Mouse (Mus musculus) heart, embryonic 10.5 days (tissue): ENCODE measurements around the gene Actn1. TPM values are rescaled to one million over a fixed set of nuclear protein-coding genes. Genes with fewer than 3 reads are reported as not detected.
A peak's percentile ranks its signal among the peaks of the same experiment; 100 is the strongest.

Source experiments
- DNase-seq: peaks from one replicate; pipeline ENCODE4 v3.0.0-alpha.2; 2017; ENCODE audit warnings: low spot score
- H3K27ac ChIP-seq: fragments of 300-500 bp; sonication (generic); 2 replicates; pipeline ENCODE4 v1.5.1; 2016; ENCODE audit warnings: mild to moderate bottlenecking
- H3K27me3 ChIP-seq: fragments of 300-500 bp; sonication (generic); 2 replicates; pipeline ENCODE4 v1.6.1; 2016; ENCODE audit warnings: mild to moderate bottlenecking; ENCODE audit not compliant: poor library complexity, insufficient read depth, severe bottlenecking
- H3K36me3 ChIP-seq: fragments of 300-500 bp; sonication (generic); 2 replicates; pipeline ENCODE4 v1.6.1; 2016; ENCODE audit warnings: mild to moderate bottlenecking, moderate library complexity
- H3K4me1 ChIP-seq: fragments of 300-500 bp; sonication (generic); 2 replicates; pipeline ENCODE4 v1.6.1; 2016; ENCODE audit warnings: mild to moderate bottlenecking
- H3K4me3 ChIP-seq: fragments of 300-500 bp; sonication (generic); 2 replicates; pipeline ENCODE4 v1.5.1; 2016; ENCODE audit warnings: mild to moderate bottlenecking, moderate library complexity
- H3K9me3 ChIP-seq: fragments of 300-500 bp; sonication (generic); 2 replicates; pipeline ENCODE4 v1.6.1; 2016; ENCODE audit warnings: mild to moderate bottlenecking, moderate library complexity
- whole genome bisulfite sequencing: fragments of 180-500 bp; shearing (Covaris S2); methylation state at CpG from one replicate; pipeline ENCODE4 v1.1.7; 2016; 5-methylcytosine and 5-hydroxymethylcytosine counted together
- polyA plus RNA-seq: library from polyadenylated mRNA; unstranded; fragments of >200 nt; fragmentation: Nextera tagmentation; extraction: Ambion mirVana; gene quantifications from 2 replicates; pipeline ENCODE4 v1.2.1, GENCODE M21; 2016

Gene Actn1
- polyA plus RNA-seq, 1 experiment from 2014 or later: 67.8 TPM

DNA sequence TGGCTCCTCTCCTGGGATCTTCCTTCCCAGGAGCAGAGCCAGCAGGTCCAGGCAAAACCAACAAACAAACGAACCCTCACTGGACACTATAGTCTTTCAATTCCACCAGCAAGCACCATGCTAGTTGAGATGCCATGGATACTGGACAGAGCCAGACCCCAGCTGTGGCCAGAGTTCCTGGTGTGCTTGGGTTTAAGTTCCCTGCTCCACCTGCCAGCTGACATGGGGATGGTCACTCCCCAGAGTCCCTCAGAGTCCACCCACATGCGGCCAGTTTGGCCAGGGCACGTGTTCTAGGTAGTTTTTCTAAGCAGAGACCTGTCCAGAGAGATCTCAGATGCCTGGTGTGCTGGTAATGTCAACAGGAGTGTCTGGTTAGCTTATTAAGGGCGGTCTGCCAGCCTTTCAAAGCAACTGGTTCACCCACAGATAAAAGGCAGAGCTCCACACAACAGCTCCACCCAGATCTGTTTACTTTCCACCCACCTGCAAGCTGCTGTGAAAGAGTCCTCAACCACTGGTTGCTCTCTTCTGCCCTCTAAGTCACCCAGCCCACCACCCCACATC, 42.0 kb downstream of the Actn1 start:
- H3K27ac ChIP-seq: peak overlapping the region; percentile 62

DNA sequence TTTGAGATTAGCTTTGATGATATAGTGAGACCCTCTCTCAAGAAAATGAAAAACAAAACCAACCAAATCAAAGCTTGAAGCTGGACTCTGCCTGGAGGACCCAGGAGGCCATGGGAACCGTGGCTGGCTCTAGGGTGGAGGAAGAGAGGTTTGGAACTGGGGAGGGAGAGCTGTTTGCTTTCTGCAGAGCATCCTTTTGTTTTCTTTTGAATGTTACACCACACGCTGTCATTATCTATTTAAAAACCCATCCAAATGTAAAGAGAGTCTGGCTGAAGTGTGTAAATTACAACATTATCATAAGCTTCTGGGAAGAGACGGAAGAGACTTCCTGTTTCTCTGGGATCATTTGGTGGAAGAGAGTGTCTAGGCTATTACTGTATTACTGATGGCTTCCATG, 43.1 kb downstream of the Actn1 start:
- peaks cover 11% of the 10 kb centered on the region for H3K36me3 ChIP-seq
- no peaks in the 10 kb centered on the region for H3K27me3 ChIP-seq
- 58% methylated on average over 3 of the region's 3 CpGs for WGBS
- no peaks in the 10 kb centered on the region for H3K9me3 ChIP-seq
- DNase-seq: no peak
- peak overlapping the region; percentile 87 for H3K27ac ChIP-seq
- no peak overlapping the region for H3K4me3 ChIP-seq
- peaks cover 94% of the 10 kb centered on the region for H3K4me1 ChIP-seq

More for the DNA sequence above, 42.0 kb downstream of the Actn1 start:
- 71% methylated on average over 4 of the region's 4 CpGs for WGBS
- DNase-seq: no peak
- Histone ChIP-seq H3K4me1 (peaks cover 94% of the 10 kb centered on the region), H3K9me3 (no peaks in the 10 kb centered on the region), H3K36me3 (peaks cover 15% of the 10 kb centered on the region), H3K27me3 (no peaks in the 10 kb centered on the region), H3K4me3 (no peak overlapping the region)

DNA sequence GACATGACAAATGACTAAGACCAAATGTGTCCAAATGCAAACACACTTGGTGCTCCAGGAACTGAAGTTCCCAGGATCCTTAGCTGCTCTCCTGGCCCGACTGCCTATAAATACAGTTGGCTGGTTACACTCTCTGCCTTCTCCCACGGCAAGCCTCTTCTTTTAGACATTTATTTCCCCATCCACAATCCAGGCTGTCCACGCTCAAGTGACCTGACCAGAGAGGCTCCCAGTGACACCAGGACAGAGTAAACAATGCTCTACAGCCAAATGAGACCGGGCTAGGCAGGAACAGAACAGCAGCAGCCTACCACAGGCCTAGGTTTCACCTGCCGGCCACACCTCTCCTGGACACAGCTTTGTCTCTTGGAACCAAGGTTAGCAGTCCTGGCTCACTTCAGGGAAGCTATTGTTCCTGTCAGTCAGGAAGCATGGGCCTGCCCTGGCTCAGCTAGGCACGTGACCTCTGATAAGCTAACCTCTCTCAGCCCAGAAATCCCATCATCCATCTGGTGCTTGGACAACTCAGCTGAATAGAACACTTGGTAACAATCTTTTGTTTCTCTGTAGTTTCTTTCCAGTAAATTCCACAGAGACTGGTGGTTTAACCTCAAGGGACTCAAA, 43.8 kb downstream of the Actn1 start:
- DNase-seq: no peak
- Histone ChIP-seq H3K36me3 (peaks cover 13% of the 10 kb centered on the region), H3K9me3 (no peaks in the 10 kb centered on the region), H3K27me3 (no peaks in the 10 kb centered on the region), H3K4me3 (no peak overlapping the region), H3K4me1 (peaks cover 94% of the 10 kb centered on the region), H3K27ac (peak overlapping the region; percentile 87)
- WGBS: 30% methylated on average over 6 of the region's 6 CpGs

DNA sequence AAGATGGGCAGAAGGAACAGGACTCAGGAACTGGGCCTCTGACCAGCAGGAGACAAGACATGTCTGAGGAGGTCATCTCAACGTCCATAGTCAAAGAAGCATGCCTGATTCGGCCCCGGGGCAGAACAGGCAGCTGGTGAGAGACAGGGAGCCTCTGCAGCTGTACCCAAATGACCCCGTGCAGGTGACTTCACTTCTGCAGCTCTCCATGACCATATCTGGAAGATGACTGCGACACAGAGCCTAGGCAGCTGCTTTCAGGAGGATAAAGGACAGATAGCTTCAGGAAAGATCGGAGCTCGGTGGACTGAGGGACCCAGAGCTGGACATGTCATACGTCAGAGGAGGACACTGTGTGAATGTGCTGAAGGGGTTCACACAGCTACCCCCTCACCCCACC, 46.4 kb downstream of the Actn1 start:
- Histone ChIP-seq H3K36me3 (peaks cover 17% of the 10 kb centered on the region), H3K4me1 (peaks cover 95% of the 10 kb centered on the region), H3K4me3 (no peak overlapping the region), H3K9me3 (no peaks in the 10 kb centered on the region), H3K27me3 (no peaks in the 10 kb centered on the region), H3K27ac (peak overlapping the region; percentile 69)
- no peak for DNase-seq
- WGBS: 36% methylated on average over 8 of the region's 8 CpGs

DNA sequence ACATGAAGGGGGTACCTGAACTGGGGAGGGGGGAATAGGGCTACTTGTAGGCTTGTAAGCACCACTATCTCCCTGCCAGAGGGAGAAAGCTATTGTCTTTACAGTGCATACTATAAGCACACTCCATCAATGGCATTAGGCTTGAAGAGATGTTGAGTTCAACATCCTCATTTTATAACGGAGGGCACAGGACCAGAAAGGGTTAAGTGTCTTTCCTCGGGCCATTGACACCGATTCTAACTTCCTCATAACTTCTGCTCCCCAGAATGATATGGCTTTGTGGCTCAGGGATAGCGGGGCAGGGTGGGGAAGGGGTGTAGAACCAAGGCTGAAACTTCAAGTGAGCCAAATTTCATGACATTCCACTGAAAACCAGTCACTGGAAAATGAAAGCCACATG, 46.9 kb downstream of the Actn1 start:
- H3K27me3 ChIP-seq: no peaks in the 10 kb centered on the region
- peak overlapping the region; percentile 69 for H3K27ac ChIP-seq
- peaks cover 95% of the 10 kb centered on the region for H3K4me1 ChIP-seq
- 56% methylated on average over 4 of the region's 4 CpGs for WGBS
- no peaks in the 10 kb centered on the region for H3K9me3 ChIP-seq
- DNase-seq: no peak
- no peak overlapping the region for H3K4me3 ChIP-seq
- H3K36me3 ChIP-seq: peaks cover 22% of the 10 kb centered on the region

DNA sequence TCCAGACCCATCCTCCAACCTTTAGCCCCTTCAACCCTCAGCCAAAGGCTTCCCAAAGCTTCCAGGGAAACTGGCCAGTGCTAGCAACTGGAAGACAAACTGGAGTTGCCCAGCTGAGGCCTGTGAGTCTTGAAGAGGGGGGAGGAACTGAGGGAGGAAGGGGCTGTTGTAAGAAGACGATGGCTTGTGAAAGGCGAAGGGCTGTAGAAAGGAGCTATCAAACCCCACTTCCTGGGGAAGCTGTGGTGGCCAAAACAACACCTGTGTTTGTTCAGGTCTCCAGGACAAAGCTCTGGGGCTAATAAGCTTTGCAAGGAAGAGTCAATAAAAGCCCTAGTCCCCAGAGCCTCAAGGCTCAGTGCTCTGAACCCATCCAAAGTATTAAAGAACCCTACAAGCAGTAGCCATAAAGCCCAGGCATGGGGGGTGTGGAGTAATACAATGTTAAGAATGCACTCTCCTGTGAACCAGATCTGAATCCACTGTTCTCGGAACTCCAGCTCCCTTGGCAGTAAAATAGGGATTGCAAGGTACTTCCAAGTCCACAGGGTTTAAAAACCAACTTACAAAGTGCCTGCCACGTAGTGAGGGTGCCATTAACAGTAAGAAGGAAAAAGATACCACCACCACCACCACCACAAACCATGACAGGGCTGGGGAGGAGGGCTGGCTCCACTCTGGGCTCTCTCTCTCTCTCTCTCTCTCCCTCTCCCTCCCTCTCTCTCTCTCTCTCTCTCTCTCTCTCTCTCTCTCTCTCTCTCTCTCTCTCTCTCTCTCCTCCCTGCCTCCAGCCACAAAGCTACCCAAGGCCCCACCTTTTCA, 49.2 kb downstream of the Actn1 start:
- Histone ChIP-seq H3K9me3 (no peaks in the 10 kb centered on the region), H3K27ac (peak overlapping the region; percentile 89), H3K4me1 (peaks cover 80% of the 10 kb centered on the region), H3K4me3 (no peak overlapping the region), H3K27me3 (no peaks in the 10 kb centered on the region), H3K36me3 (peaks cover 41% of the 10 kb centered on the region)
- DNase-seq: no peak
- WGBS: 44% methylated on average over 4 of the region's 4 CpGs

DNA sequence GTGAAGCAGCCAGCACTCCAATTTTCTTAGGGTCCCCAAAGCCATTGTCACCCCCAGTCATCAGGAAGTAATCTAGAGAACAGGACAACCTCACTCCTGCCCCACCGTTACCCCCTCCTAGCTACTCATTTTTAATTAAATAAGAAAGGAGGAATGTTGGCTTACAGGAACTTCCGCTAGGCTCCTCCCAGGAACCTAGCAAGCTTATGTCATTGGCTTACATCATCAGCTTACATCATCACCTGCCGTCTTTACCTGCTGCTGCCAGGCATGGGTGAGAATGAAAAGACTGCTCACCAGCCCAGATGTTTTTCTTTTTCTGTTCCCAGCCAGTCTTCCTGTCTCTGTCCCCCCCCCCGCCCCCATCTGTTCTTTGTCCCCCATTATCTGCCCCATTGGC, 50.3 kb downstream of the Actn1 start:
- Histone ChIP-seq H3K4me1 (peaks cover 72% of the 10 kb centered on the region), H3K27ac (peak overlapping the region; percentile 89), H3K27me3 (no peaks in the 10 kb centered on the region), H3K9me3 (no peaks in the 10 kb centered on the region), H3K4me3 (no peak overlapping the region), H3K36me3 (peaks cover 52% of the 10 kb centered on the region)
- DNase-seq: no peak
- WGBS: 68% methylated on average over 4 of the region's 4 CpGs

DNA sequence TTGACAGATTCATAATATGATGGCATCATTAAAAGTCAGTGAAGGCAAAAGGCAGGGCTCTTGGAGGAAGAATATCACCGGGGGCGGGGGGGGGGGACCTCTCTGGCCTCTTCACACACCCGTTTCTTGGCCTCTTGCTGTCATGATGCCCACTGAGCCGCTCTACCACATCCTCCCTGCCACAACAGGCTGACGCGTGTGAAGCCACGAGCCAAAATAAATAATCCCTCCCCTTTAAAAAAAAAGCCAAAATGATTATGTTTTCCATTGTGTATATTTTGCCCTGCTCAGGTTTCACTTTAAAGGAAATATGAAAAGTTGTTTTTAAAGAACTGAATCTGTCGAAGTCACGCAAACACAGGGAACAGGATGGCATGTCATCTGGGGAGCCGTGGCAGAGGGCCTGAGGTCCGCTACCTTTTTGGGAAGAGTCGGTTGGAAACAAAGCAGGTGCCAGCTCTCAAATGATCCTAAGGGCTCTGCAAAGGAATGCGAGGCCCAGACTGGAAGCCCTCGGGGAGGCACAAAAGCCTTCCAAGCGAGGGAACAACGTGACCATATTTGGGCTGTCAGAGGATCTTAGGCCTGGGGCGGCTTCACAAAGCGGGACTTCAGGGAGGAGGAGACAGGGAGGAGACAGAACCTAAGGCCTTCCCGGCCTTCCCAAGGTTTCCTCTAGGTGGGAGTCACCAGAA, 51.9 kb downstream of the Actn1 start:
- H3K27me3 ChIP-seq: no peaks in the 10 kb centered on the region
- peaks cover 66% of the 10 kb centered on the region for H3K36me3 ChIP-seq
- peak overlapping the region; percentile 89 for H3K27ac ChIP-seq
- peaks cover 62% of the 10 kb centered on the region for H3K4me1 ChIP-seq
- H3K9me3 ChIP-seq: no peaks in the 10 kb centered on the region
- DNase-seq: peak; percentile 92
- 48% methylated on average over 19 of the region's 19 CpGs for WGBS
- no peak overlapping the region for H3K4me3 ChIP-seq

DNA sequence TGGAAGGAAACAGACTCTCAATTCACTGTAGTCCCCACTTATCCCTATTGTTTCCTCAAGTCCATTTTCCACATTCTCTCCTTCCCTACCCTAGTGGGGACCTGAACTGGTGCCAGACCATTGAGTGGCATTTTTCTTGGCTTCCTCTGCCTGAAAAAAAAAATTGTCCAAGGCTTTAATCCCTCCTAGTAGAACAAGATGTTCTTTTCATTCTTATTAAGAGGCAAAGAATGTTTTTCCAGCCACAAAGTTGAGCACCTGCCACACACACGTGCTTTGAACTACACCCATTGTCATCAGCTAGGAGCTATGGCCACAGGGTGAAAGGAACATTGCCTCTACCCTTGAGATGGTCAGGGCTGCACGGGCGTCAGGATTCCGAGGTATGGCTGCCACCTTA, 56.9 kb downstream of the Actn1 start:
- peaks cover 39% of the 10 kb centered on the region; the same call in 1 of the 2 replicates for H3K4me1 ChIP-seq
- no peaks in the 10 kb centered on the region for H3K27me3 ChIP-seq
- H3K36me3 ChIP-seq: peaks cover 86% of the 10 kb centered on the region
- no peaks in the 10 kb centered on the region for H3K9me3 ChIP-seq
- DNase-seq: no peak
- 0 out of 2 replicates have a peak overlapping the region, but pooled peaks have one; percentile 64 for H3K27ac ChIP-seq
- 85% methylated on average over 4 of the region's 4 CpGs for WGBS
- no peak overlapping the region for H3K4me3 ChIP-seq

DNA sequence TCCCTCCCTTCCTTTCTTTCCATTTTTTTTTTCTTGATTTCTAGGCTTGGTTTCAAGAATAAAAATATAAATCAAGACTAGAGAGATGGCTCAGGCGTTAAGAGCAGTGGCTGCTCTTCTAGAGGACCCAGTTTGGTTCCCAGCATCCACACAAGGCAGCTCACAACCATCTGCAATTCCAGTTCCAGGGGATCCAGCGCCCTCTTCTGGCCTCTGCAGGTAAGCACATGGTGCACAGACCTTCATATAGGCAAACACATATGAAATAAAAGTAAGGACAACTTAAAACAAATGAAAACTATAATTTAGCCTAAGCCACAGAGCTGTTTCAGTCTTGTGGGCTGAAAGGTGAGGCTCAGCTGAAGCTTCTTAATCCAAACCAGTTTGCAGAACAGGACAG, 60.4 kb downstream of the Actn1 start:
- no peaks in the 10 kb centered on the region for H3K9me3 ChIP-seq
- no peak overlapping the region for H3K4me3 ChIP-seq
- H3K4me1 ChIP-seq: peaks cover 32% of the 10 kb centered on the region; the same call in 1 of the 2 replicates
- no peaks in the 10 kb centered on the region for H3K27me3 ChIP-seq
- peaks cover 84% of the 10 kb centered on the region for H3K36me3 ChIP-seq
- H3K27ac ChIP-seq: peak overlapping the region; percentile 71
- DNase-seq: no peak
- WGBS: 63% methylated on average over 2 of the region's 2 CpGs

DNA sequence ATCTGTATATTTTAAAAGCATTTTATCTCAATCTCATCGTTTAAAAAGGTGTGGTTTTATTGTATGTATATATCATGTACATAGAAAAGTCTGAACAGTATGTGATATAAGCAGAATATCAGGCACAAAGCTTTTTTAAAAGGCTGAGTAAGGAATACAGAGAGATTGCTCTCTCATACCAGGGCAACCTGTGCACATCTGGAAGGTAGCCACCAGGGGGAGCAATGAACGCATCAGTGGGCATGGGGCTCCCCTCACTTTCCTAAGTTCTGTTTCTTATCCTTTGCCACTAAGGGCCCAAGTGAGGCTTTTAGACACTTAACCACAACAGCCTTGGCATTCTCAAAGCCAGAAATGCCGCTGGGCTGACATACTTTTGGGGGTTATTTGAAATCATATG, 61.7 kb downstream of the Actn1 start:
- Histone ChIP-seq H3K36me3 (peaks cover 84% of the 10 kb centered on the region), H3K27me3 (no peaks in the 10 kb centered on the region), H3K4me3 (no peak overlapping the region), H3K27ac (peak overlapping the region; percentile 63; the same call in 1 of the 2 replicates), H3K9me3 (no peaks in the 10 kb centered on the region), H3K4me1 (peaks cover 30% of the 10 kb centered on the region; the same call in 1 of the 2 replicates)
- 23% methylated on average over 3 of the region's 3 CpGs for WGBS
- DNase-seq: no peak

DNA sequence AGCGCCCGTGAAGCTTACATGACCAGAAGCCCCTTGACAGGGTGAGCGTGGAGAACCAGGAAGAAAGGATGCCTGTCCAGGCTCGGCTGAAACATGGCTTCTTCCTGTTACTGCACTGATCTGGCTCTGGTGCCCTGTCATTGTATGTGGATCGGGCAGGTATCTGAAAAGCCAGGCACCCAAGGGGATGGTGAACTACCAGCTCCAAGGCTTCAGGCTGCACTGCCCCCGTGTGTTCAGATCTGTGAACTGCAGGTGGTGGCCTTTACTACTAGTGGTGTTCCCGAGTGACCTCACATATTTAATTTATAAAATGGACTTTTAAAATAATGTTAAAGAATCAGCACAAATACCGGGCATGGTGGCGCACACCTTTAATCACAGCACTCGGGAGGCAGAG, 62.8 kb downstream of the Actn1 start:
- 77% methylated on average over 10 of the region's 10 CpGs for WGBS
- Histone ChIP-seq H3K36me3 (peaks cover 84% of the 10 kb centered on the region), H3K4me3 (no peak overlapping the region)

More for the DNA sequence above, 62.8 kb downstream of the Actn1 start:
- H3K27me3 ChIP-seq: no peaks in the 10 kb centered on the region
- H3K27ac ChIP-seq: no peak overlapping the region
- peaks cover 20% of the 10 kb centered on the region; the same call in 1 of the 2 replicates for H3K4me1 ChIP-seq
- no peaks in the 10 kb centered on the region for H3K9me3 ChIP-seq
- no peak for DNase-seq
